ENCODE assay signal across 9 mouse cellular contexts in genomic region chr10:71159676-71160235, GRCm38 (mm10). TPM values are rescaled to one million over a fixed set of nuclear protein-coding genes. Genes with fewer than 3 reads are reported as not detected.
A peak's percentile ranks its signal among the peaks of the same experiment; 100 is the strongest.
DNase-seq lines count a peak whose midpoint lies in the region; ATAC-seq and TF ChIP-seq lines count a peak whose summit lies in the region.
"Had no signal": no experiment of that assay in that cellular context is flagged by ENCODE, and none has a peak within 500 bp of the region (broad histone marks: within the 10 kb centered on the region; RNA-seq: fewer than 3 reads in every experiment).

Bicc1 (minus strand) TSS chr10:71159700.

- no peaks in the 10 kb centered on the region for H3K9me3 ChIP-seq in kidney, embryonic 14.5 days (ENCODE audit: control insufficient read depth, low read length)
- H3K9me3 ChIP-seq in lung, embryonic 14.5 days (ENCODE audit: low read depth, low read length) = no peaks in the 10 kb centered on the region

- peaks cover 11% of the 10 kb centered on the region for H3K4me1 ChIP-seq in kidney, embryonic 14.5 days (ENCODE audit: control insufficient read depth, insufficient read depth, low read length)
- no peaks in the 10 kb centered on the region for H3K4me1 ChIP-seq in lung, embryonic 14.5 days (ENCODE audit: insufficient read depth)

- peak within 1 kb of the TSS; percentile 85 for H3K4me2 ChIP-seq in kidney, embryonic 14.5 days (replicated peaks; ENCODE audit: low read depth, low read length)
- H3K4me2 ChIP-seq in lung, embryonic 14.5 days = peak within 1 kb of the TSS; percentile 83

- no peaks in the 10 kb centered on the region for H3K36me3 ChIP-seq in kidney, embryonic 14.5 days (ENCODE audit: control insufficient read depth, insufficient read depth, low read length)
- H3K36me3 ChIP-seq in lung, embryonic 14.5 days (ENCODE audit: insufficient read depth) = no peaks in the 10 kb centered on the region

- peak; percentile 49 for DNase-seq in right cerebral cortex, adult 18-20 months
- DNase-seq in right cerebral cortex, postnatal 36 days (ENCODE audit: low spot score in 2 of 2) = no peak
- DNase-seq in embryo, embryonic 9.5 days (ENCODE audit: extremely low spot score) = peak; percentile 51
- peak; percentile 33 to 47 for DNase-seq in heart, adult 9 months (ENCODE audit: low spot score in 2 of 2)
- peak; percentile 80 for DNase-seq in lung, embryonic 14.5 days
- peak; percentile 25 for DNase-seq in ovary, postnatal 14 days (ENCODE audit: low spot score)

- peak within 1 kb of the TSS; percentile 53; the same call in 1 of the 2 replicates for H3K27ac ChIP-seq in kidney, embryonic 14.5 days (ENCODE audit: low read depth, low read length)
- peak within 1 kb of the TSS; percentile 80; the same call in 1 of the 2 replicates for H3K27ac ChIP-seq in lung, embryonic 14.5 days (ENCODE audit: low read depth)
- H3K27ac ChIP-seq: macrophage had no signal

- WGBS in kidney, embryonic 14.5 days = 2% methylated on average over 35 of the region's 69 CpGs
- WGBS in lung, embryonic 14.5 days = under 1% methylated on average over 62 of the region's 69 CpGs

- TF ChIP-seq CTCF in lung, embryonic 14.5 days (IDR thresholded peaks at IDR 0.05; ENCODE audit: low read depth) = no peak

- peak within 1 kb of the TSS; percentile 76 for H3K4me3 ChIP-seq in kidney, embryonic 14.5 days (ENCODE audit: low read length)
- peak within 1 kb of the TSS; percentile 70 for H3K4me3 ChIP-seq in lung, embryonic 14.5 days (ENCODE audit: low read depth, low read length)

- peak within 1 kb of the TSS; percentile 85 for H3K9ac ChIP-seq in kidney, embryonic 14.5 days (ENCODE audit: low read depth, low read length)
- peak within 1 kb of the TSS; percentile 79 for H3K9ac ChIP-seq in lung, embryonic 14.5 days

- H3K27me3 ChIP-seq in kidney, embryonic 14.5 days (ENCODE audit: control insufficient read depth, insufficient read depth, low read length) = peaks cover 3% of the 10 kb centered on the region; the same call in 1 of the 2 replicates
- H3K27me3 ChIP-seq in lung, embryonic 14.5 days (ENCODE audit: insufficient read depth, low read length) = 0 out of 2 replicates have a peak, but pooled peaks cover 8% of the 10 kb centered on the region

- ATAC-seq in kidney, embryonic 14.5 days (ENCODE audit: low FRiP score, low TSS enrichment) = peak; percentile 91
- peak; percentile 95 for ATAC-seq in lung, embryonic 14.5 days (ENCODE audit: insufficient read depth)
- no peak for ATAC-seq in erythroid progenitor cell, adult 5-6 weeks (replicated peaks; ENCODE audit: low FRiP score, poor library complexity, severe bottlenecking)

RNA-seq across cellular contexts. Expression of gene Bicc1, which starts in this region (rescaled TPM):
- polyA plus RNA-seq in kidney, embryonic 14.5 days (2014; fragmentation: Nextera tagmentation; extraction: Ambion mirVana) = 27.7 and 40.7 TPM in 2 replicates
- polyA plus RNA-seq in lung, embryonic 14.5 days (2014; fragmentation: Nextera tagmentation; extraction: Ambion mirVana) = 26.4 and 27.9 TPM in 2 replicates
- total RNA-seq in erythroid progenitor cell, adult 5-6 weeks (2015; ENCODE audit: low replicate concordance) = not detected in 2 replicates
- not detected in 2 replicates for total RNA-seq in erythroid progenitor cell, adult 5-6 weeks (2017; ENCODE audit: low replicate concordance)
- polyA plus RNA-seq: macrophage had no signal

Comparison
In these comparisons a context has a peak if more than half of its experiments do, and no peak if none do; other contexts are left out.
1. DNase-seq: peak in right cerebral cortex, adult 18-20 months (single experiment), embryo, embryonic 9.5 days (single experiment), heart, adult 9 months (2 of 2), lung, embryonic 14.5 days (single experiment) and ovary, postnatal 14 days (single experiment); none in right cerebral cortex, postnatal 36 days (0 of 2).